Mouse (Mus musculus) hindbrain, postnatal 0 days (tissue): ENCODE results near the gene Zkscan1. TPM values are rescaled to one million over a fixed set of nuclear protein-coding genes. Genes with fewer than 3 reads are reported as not detected.

Experiments
- ATAC-seq: fragments of 200-750 bp; cut with Nextera tagmentation; 2 replicates; pipeline ENCODE4 v1.8.0; 2017; ENCODE audit warnings: mild to moderate bottlenecking, moderate TSS enrichment, moderate library complexity
- DNase-seq: peaks from one replicate; pipeline ENCODE4 v3.0.0-alpha.2; 2015; ENCODE audit warnings: low spot score
- H3K27ac ChIP-seq: fragments of 300-500 bp; sonication (generic); 2 replicates; pipeline ENCODE4 v1.5.1; 2014; ENCODE audit warnings: mild to moderate bottlenecking
- H3K27me3 ChIP-seq: fragments of 300-500 bp; sonication (generic); 2 replicates; pipeline ENCODE4 v1.6.1; 2014; ENCODE audit warnings: low read length, mixed read lengths; ENCODE audit not compliant: insufficient read depth
- H3K36me3 ChIP-seq: fragments of 300-500 bp; sonication (generic); 2 replicates; pipeline ENCODE4 v1.6.1; 2014; ENCODE audit warnings: low read length, mixed read lengths; ENCODE audit not compliant: insufficient read depth
- H3K4me1 ChIP-seq: fragments of 300-500 bp; sonication (generic); 2 replicates; pipeline ENCODE4 v1.6.1; 2014; ENCODE audit warnings: antibody characterized with exemption, low read length, mixed read lengths; ENCODE audit not compliant: insufficient read depth
- H3K4me2 ChIP-seq: fragments of 300-500 bp; sonication (generic); 2 replicates; pipeline ENCODE4 v1.6.1; 2014; ENCODE audit warnings: low read depth, mild to moderate bottlenecking, low read length, moderate library complexity, mixed read lengths
- H3K4me3 ChIP-seq: fragments of 300-500 bp; sonication (generic); 2 replicates; pipeline ENCODE4 v1.5.1; 2014; ENCODE audit warnings: low read length
- H3K9ac ChIP-seq: fragments of 300-500 bp; sonication (generic); replicated peaks from 2 replicates; pipeline ENCODE4 v1.6.1; 2014; ENCODE audit warnings: mild to moderate bottlenecking, low read length, moderate library complexity, mixed read lengths
- H3K9me3 ChIP-seq: fragments of 300-500 bp; sonication (generic); 2 replicates; pipeline ENCODE4 v1.6.1; 2016; ENCODE audit warnings: low read length, mixed read lengths
- CTCF ChIP-seq: IDR thresholded peaks from 2 replicates; pipeline ENCODE4 v1.5.1; 2016; ENCODE audit warnings: antibody characterized with exemption, control low read depth, low read depth
- WGBS: fragments of 180-500 bp; shearing (Covaris S2); extraction: QIAGEN DNeasy Blood & Tissue Kit; methylation state at CpG from one replicate; pipeline ENCODE4 v1.1.7; 2014; 5-methylcytosine and 5-hydroxymethylcytosine counted together
- polyA plus RNA-seq: library from polyadenylated mRNA; unstranded; fragments of >200 nt; fragmentation: Nextera tagmentation; extraction: Ambion mirVana; gene quantifications from 2 replicates; pipeline ENCODE4 v1.2.1, GENCODE M21; 2015
- total RNA-seq: library from RNA; depleted of rRNA; stranded (reverse); fragments of >200 nt; gene quantifications from 2 replicates; pipeline ENCODE4 v1.2.3, GENCODE M21; 2014

The Zkscan1 gene
- total and polyA plus RNA-seq, 2 experiments from 2014 or later: 11.7 to 36.8 TPM

DNA sequence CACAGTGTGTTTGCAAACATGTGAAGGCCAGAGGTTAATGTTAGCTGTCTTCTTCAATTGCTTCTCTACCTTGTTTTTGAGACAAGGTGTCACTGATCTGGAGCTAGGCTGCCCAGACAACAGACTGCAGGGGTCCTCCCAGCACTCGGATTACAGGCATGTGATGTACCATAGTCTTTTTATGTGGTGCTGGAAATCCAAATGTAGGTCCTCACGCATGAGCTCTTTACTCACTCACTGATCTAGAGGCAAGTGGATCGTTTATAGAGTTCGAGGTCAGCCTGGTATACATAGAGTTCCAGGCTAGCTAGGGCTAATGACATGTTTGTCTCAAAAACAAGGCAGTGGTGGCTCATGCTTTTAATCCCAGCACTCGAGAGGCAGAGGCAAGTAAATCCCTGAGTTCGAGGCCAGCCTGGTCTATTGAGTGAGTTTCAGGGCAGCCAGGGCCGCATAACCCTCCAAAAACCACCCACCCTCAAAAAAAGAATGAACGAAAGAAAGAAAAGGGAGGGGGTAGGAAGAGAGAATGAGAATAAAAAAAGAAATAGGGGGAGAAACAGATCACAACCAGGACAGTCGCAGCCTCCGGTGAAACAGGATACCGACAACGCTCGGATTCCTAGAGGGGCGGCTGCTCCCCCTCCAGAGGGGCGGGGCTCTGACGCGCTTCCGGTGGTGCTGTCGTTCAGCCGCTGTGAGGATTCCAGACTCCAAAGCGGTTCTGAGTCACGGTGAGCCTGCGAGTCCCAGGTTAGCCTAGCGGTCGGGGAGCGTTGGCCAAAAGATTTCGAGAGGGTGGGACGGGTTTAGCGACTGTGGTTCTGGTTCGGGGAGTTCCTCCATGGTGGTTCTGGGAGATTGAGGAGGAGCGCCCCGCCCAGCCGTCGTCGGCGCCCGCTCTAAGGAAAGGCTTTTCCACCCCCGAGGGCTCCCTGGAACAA lies 31.6 kb downstream of the Zkscan1 start, which contains the start of gene Zscan21:
Zscan21 (plus strand) TSS at position 649 of the 944 bp plus-strand sequence.
- H3K9ac ChIP-seq: peak within 1 kb of the TSS; percentile 68
- peak within 1 kb of the TSS; percentile 72 for H3K4me3 ChIP-seq
- peak; percentile 98 for ATAC-seq
- WGBS: 7% methylated on average over 38 of the region's 38 CpGs
- DNase-seq: peak; percentile 96
- H3K9me3 ChIP-seq: no peaks in the 10 kb centered on the region
- H3K27ac ChIP-seq: peak within 1 kb of the TSS; percentile 92
- peaks cover 7% of the 10 kb centered on the region; the same call in 1 of the 2 replicates for H3K4me1 ChIP-seq
- H3K27me3 ChIP-seq: no peaks in the 10 kb centered on the region
- TF ChIP-seq CTCF: no peak
- H3K36me3 ChIP-seq: peaks cover 3% of the 10 kb centered on the region; the same call in 1 of the 2 replicates
- peak within 1 kb of the TSS; percentile 65 for H3K4me2 ChIP-seq

DNA sequence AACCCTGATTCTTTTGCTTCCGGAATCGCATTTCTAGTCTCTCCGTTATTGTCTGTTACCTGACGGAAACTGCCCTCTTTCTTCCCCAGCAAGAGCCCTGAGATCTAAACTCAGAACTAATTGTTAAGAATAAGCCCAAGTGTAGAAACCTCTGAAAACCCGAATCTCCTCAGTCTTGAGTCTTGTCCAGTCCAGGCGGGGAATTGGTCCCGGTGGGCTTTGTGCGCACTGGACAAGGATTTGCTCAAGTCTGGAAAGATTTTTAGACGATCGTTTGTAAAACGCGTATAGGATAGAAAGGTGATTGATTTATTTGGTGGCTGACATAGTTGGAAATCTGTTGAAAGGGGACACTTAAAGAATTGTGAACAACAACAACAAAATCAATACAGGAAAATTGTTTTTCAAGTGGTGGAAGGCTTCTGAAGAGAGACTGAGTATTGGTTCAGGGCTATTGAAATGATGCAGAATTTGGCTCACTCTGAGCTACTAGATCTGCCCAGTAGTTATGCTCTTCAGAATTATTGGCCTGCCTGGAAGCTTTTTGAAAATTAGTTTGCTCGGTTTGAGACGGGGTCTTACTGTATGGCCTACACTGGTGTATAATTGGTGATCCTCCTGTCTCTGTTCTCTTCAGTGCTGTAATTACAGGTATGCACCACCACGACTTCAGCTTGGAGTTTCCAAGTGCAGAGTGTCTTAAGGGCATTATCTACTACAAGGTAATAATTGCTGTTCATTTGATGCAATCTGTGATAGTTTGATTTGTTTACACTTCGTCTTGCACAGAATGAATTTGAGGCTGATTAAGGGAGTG lies 32.5 kb downstream of the Zkscan1 start:
- peak; percentile 20; the same call in 1 of the 2 replicates for TF ChIP-seq CTCF
- H3K9me3 ChIP-seq: no peaks in the 10 kb centered on the region
- H3K27me3 ChIP-seq: no peaks in the 10 kb centered on the region
- H3K4me1 ChIP-seq: peaks cover 7% of the 10 kb centered on the region; the same call in 1 of the 2 replicates
- ATAC-seq (peak; percentile 15; the same call in 1 of the 2 replicates), DNase-seq (peak; percentile 6)
- peak overlapping the region; percentile 92 for H3K27ac ChIP-seq
- peak overlapping the region; percentile 65 for H3K4me2 ChIP-seq
- WGBS: 6% methylated on average over 16 of the region's 16 CpGs
- peaks cover 3% of the 10 kb centered on the region; the same call in 1 of the 2 replicates for H3K36me3 ChIP-seq
- peak overlapping the region; percentile 68 for H3K9ac ChIP-seq
- H3K4me3 ChIP-seq: peak overlapping the region; percentile 72

DNA sequence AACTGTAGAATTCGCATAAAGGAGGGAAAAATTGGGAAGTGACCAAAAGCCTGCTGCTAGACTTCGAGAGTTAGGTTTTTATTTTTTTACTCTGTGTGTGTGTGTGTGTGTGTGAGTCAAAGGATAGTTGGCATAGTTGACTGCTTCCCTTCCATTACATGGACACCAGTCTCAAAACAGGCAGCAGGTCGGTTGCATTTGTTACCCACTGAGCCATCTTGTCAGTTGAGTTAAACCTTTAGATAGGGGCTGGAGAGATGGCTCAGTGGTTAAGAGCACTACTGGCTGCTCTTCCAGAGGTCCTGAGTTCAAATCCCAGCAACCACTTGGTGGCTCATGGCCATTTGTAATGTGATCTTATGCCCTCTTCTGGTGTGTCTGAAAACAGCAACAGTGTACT lies 33.2 kb downstream of the Zkscan1 start:
- WGBS: 50% methylated on average over 3 of the region's 3 CpGs
- peak; percentile 21; the same call in 1 of the 2 replicates for TF ChIP-seq CTCF
- Histone ChIP-seq H3K4me1 (peaks cover 7% of the 10 kb centered on the region; the same call in 1 of the 2 replicates), H3K27ac (peak overlapping the region; percentile 92; the same call in 1 of the 2 replicates), H3K9ac (peak overlapping the region; percentile 68), H3K9me3 (no peaks in the 10 kb centered on the region), H3K4me3 (peak overlapping the region; percentile 72), H3K36me3 (peaks cover 3% of the 10 kb centered on the region; the same call in 1 of the 2 replicates), H3K4me2 (peak overlapping the region; percentile 65), H3K27me3 (no peaks in the 10 kb centered on the region)
- no peak for ATAC-seq
- DNase-seq: no peak

DNA sequence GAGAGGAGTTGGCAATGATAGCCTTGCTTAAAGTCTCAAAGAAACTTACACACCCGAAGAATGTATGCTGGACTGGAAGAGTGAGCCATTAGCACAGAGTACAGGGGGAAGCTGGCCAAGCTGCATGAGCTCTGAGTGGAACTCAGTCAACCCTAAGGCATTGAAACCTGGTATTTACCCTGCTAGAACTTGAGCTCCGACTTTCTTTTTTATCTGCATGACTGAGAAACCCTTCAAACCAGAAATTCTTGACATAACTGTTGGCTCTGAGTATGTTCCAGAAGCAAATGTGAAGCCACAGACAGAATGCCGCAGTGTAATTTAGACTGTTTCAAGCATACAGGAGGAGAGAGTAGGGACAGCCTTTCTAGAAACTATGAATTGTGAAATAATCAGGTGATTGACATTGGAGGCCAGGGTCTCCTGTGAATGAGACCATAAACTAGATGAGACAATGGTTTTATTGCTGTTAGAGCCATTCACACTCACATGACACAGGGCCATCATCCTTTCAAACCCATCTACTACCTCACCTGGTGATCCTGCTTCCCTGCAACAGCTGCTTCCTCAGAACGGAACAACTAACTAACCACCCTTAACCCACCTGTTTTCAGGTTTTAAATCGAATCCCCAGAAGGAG lies 47.7 kb downstream of the Zkscan1 start:
- Histone ChIP-seq H3K27ac (no peak overlapping the region), H3K9me3 (no peaks in the 10 kb centered on the region), H3K4me3 (no peak overlapping the region), H3K27me3 (no peaks in the 10 kb centered on the region), H3K4me1 (no peaks in the 10 kb centered on the region), H3K36me3 (peaks cover 54% of the 10 kb centered on the region), H3K4me2 (no peak overlapping the region), H3K9ac (no peak overlapping the region)
- DNase-seq: no peak
- 94% methylated on average over 5 of the region's 5 CpGs for WGBS
- no peak for ATAC-seq
- TF ChIP-seq CTCF: no peak

DNA sequence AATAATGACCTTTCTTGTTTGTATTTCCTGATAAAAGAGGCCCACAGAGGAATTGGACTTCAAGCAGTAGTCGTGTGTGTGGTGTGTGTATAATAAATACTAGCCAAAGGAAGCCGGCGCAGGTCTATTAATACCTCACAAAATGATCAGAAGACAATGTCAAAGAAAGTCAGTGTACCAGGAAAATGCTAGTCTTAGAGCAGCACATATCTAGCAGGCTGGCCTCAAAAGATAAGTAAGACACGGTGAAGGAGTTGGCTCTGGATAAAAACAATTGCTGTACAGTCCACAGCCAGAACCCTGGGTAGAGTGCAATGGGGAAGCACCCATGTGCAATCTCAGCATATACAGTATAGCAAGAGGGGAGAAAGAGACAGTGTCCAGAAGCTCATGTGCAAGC lies 52.4 kb downstream of the Zkscan1 start:
- Histone ChIP-seq H3K36me3 (peaks cover 29% of the 10 kb centered on the region), H3K9me3 (no peaks in the 10 kb centered on the region), H3K27ac (no peak overlapping the region), H3K27me3 (no peaks in the 10 kb centered on the region), H3K9ac (no peak overlapping the region), H3K4me1 (no peaks in the 10 kb centered on the region), H3K4me2 (no peak overlapping the region), H3K4me3 (no peak overlapping the region)
- DNase-seq (no peak), ATAC-seq (no peak)
- WGBS: 92% methylated on average over 4 of the region's 4 CpGs
- TF ChIP-seq CTCF: no peak
